Mouse (Mus musculus): ENCODE measurements around the gene Wfdc16. TPM values are rescaled to one million over a fixed set of nuclear protein-coding genes. Genes with fewer than 3 reads are reported as not detected.
"Not testable (repeated sequence)": the region's sequence is repeated elsewhere in the genome, so short reads cannot be mapped to it uniquely, and the experiment has no call there.

Gene Wfdc16
- polyA plus RNA-seq, 1 experiment from 2014 or later = not detected

GRCm38 (mm10) chr2:164592014-164592413 lies 46.6 kb downstream of the Wfdc16 start:
- WGBS = 7% methylated on average over 4 of the region's 4 CpGs
- Histone ChIP-seq H3K4me2 (replicated peaks) (no peak overlapping the region), H3K36me3 (no peaks in the 10 kb centered on the region), H3K4me3 (no peak overlapping the region), H3K27me3 (no peaks in the 10 kb centered on the region), H3K4me1 (no peaks in the 10 kb centered on the region), H3K9me3 (no peaks in the 10 kb centered on the region), H3K27ac (no peak overlapping the region), H3K9ac (no peak overlapping the region)
- ATAC-seq (ENCODE audit: low FRiP score, low read depth) = no peak; the same call in 1 of the 2 replicates

GRCm38 (mm10) chr2:164585025-164585725 lies 53.4 kb downstream of the Wfdc16 start, which contains the start of gene Wfdc6a:
Gene Wfdc6a (minus strand): TSS chr2:164585447.
- H3K4me3 ChIP-seq; ATAC-seq (ENCODE audit: low FRiP score, low read depth); H3K27ac ChIP-seq; H3K9ac ChIP-seq; H3K4me1 ChIP-seq; H3K27me3 ChIP-seq; H3K4me2 ChIP-seq (replicated peaks); H3K36me3 ChIP-seq; H3K9me3 ChIP-seq: not testable (repeated sequence)
- 57% methylated on average over 13 of the region's 13 CpGs for WGBS

Other genes with a start within 250 kb of the Wfdc16 start
- gene Slpi, start 249.7 kb downstream of the Wfdc16 start, polyA plus RNA-seq (2015; fragmentation: Nextera tagmentation; extraction: Ambion mirVana) = 3.2 and 3.8 TPM in 2 replicates
- gene Rbpjl, start 235.7 kb downstream of the Wfdc16 start, polyA plus RNA-seq (2015; fragmentation: Nextera tagmentation; extraction: Ambion mirVana) = 1.5 and 1.6 TPM in 2 replicates
- gene Matn4, start 233.6 kb downstream of the Wfdc16 start, polyA plus RNA-seq (2015; fragmentation: Nextera tagmentation; extraction: Ambion mirVana) = 192 and 200 TPM in 2 replicates
- 61.0 and 63.6 TPM in 2 replicates for gene Sdc4, start 194.9 kb downstream of the Wfdc16 start, polyA plus RNA-seq (2015; fragmentation: Nextera tagmentation; extraction: Ambion mirVana)
- 65.2 and 66.6 TPM in 2 replicates for gene Sys1, start 181.8 kb downstream of the Wfdc16 start, polyA plus RNA-seq (2015; fragmentation: Nextera tagmentation; extraction: Ambion mirVana)
- gene Gm20458, start 177.8 kb downstream of the Wfdc16 start, polyA plus RNA-seq (2015; fragmentation: Nextera tagmentation; extraction: Ambion mirVana) = 5.5 and 7.4 TPM in 2 replicates
- not detected in 2 replicates for gene Trp53tg5, start 165.1 kb downstream of the Wfdc16 start, polyA plus RNA-seq (2015; fragmentation: Nextera tagmentation; extraction: Ambion mirVana)
- 1.4 and 2.3 TPM in 2 replicates for gene Dbndd2, start 152.7 kb downstream of the Wfdc16 start, polyA plus RNA-seq (2015; fragmentation: Nextera tagmentation; extraction: Ambion mirVana)
- gene Pigt, start 141.3 kb downstream of the Wfdc16 start, polyA plus RNA-seq (2015; fragmentation: Nextera tagmentation; extraction: Ambion mirVana) = 45.9 and 46.8 TPM in 2 replicates
- gene Wfdc2, start 76.4 kb downstream of the Wfdc16 start, polyA plus RNA-seq (2015; fragmentation: Nextera tagmentation; extraction: Ambion mirVana) = 30.4 and 36.0 TPM in 2 replicates
- not detected in 2 replicates for gene Spint3, start 65.3 kb downstream of the Wfdc16 start, polyA plus RNA-seq (2015; fragmentation: Nextera tagmentation; extraction: Ambion mirVana)
- gene Wfdc6a, start 53.3 kb downstream of the Wfdc16 start, polyA plus RNA-seq (2015; fragmentation: Nextera tagmentation; extraction: Ambion mirVana) = not detected in 2 replicates
- gene Eppin, start 45.2 kb downstream of the Wfdc16 start, polyA plus RNA-seq (2015; fragmentation: Nextera tagmentation; extraction: Ambion mirVana) = not detected in 2 replicates
- not detected in 2 replicates for gene Wfdc6b, start 25.3 kb downstream of the Wfdc16 start, polyA plus RNA-seq (2015; fragmentation: Nextera tagmentation; extraction: Ambion mirVana)
- not detected in 2 replicates for gene Wfdc8, start 25.2 kb downstream of the Wfdc16 start, polyA plus RNA-seq (2015; fragmentation: Nextera tagmentation; extraction: Ambion mirVana)
- gene Wfdc10, start 17.2 kb upstream of the Wfdc16 start, polyA plus RNA-seq (2015; fragmentation: Nextera tagmentation; extraction: Ambion mirVana) = not detected in 2 replicates
- gene Wfdc9, start 17.8 kb upstream of the Wfdc16 start, polyA plus RNA-seq (2015; fragmentation: Nextera tagmentation; extraction: Ambion mirVana) = not detected in 2 replicates
- not detected in 2 replicates for gene Wfdc11, start 35.3 kb upstream of the Wfdc16 start, polyA plus RNA-seq (2015; fragmentation: Nextera tagmentation; extraction: Ambion mirVana)
- gene Wfdc13, start 46.3 kb upstream of the Wfdc16 start, polyA plus RNA-seq (2015; fragmentation: Nextera tagmentation; extraction: Ambion mirVana) = 0.18 and 0.36 TPM in 2 replicates
- not detected in 2 replicates for gene Spint4, start 59.7 kb upstream of the Wfdc16 start, polyA plus RNA-seq (2015; fragmentation: Nextera tagmentation; extraction: Ambion mirVana)
- gene Spint5, start 76.5 kb upstream of the Wfdc16 start, polyA plus RNA-seq (2015; fragmentation: Nextera tagmentation; extraction: Ambion mirVana) = not detected in 2 replicates
- 0.69 and 0.87 TPM in 2 replicates for gene Wfdc3, start 107.1 kb upstream of the Wfdc16 start, polyA plus RNA-seq (2015; fragmentation: Nextera tagmentation; extraction: Ambion mirVana)
- gene Dnttip1, start 107.2 kb upstream of the Wfdc16 start, polyA plus RNA-seq (2015; fragmentation: Nextera tagmentation; extraction: Ambion mirVana) = 80.6 and 85.1 TPM in 2 replicates
- gene Ube2c, start 131.1 kb upstream of the Wfdc16 start, polyA plus RNA-seq (2015; fragmentation: Nextera tagmentation; extraction: Ambion mirVana) = 432 and 450 TPM in 2 replicates
- gene Tnnc2, start 141.2 kb upstream of the Wfdc16 start, polyA plus RNA-seq (2015; fragmentation: Nextera tagmentation; extraction: Ambion mirVana) = 190 and 195 TPM in 2 replicates
- gene Snx21, start 147.0 kb upstream of the Wfdc16 start, polyA plus RNA-seq (2015; fragmentation: Nextera tagmentation; extraction: Ambion mirVana) = 26.3 and 27.6 TPM in 2 replicates
- 17.5 and 17.6 TPM in 2 replicates for gene Acot8, start 166.1 kb upstream of the Wfdc16 start, polyA plus RNA-seq (2015; fragmentation: Nextera tagmentation; extraction: Ambion mirVana)
- 6.8 and 7.2 TPM in 2 replicates for gene Zswim3, start 166.3 kb upstream of the Wfdc16 start, polyA plus RNA-seq (2015; fragmentation: Nextera tagmentation; extraction: Ambion mirVana)
- gene Zswim1, start 183.9 kb upstream of the Wfdc16 start, polyA plus RNA-seq (2015; fragmentation: Nextera tagmentation; extraction: Ambion mirVana) = 17.8 and 18.2 TPM in 2 replicates
- gene Spata25, start 189.7 kb upstream of the Wfdc16 start, polyA plus RNA-seq (2015; fragmentation: Nextera tagmentation; extraction: Ambion mirVana) = not detected in 2 replicates
- 131 and 135 TPM in 2 replicates for gene Ctsa, start 194.1 kb upstream of the Wfdc16 start, polyA plus RNA-seq (2015; fragmentation: Nextera tagmentation; extraction: Ambion mirVana)
- gene Neurl2, start 194.7 kb upstream of the Wfdc16 start, polyA plus RNA-seq (2015; fragmentation: Nextera tagmentation; extraction: Ambion mirVana) = 6.7 and 7.1 TPM in 2 replicates
- 36.7 and 44.0 TPM in 2 replicates for gene Pltp, start 218.9 kb upstream of the Wfdc16 start, polyA plus RNA-seq (2015; fragmentation: Nextera tagmentation; extraction: Ambion mirVana)
- gene Pcif1, start 240.5 kb upstream of the Wfdc16 start, polyA plus RNA-seq (2015; fragmentation: Nextera tagmentation; extraction: Ambion mirVana) = 87.4 and 88.4 TPM in 2 replicates